Mouse (Mus musculus) urinary bladder, adult 2 months (tissue): ENCODE data around the gene Zfp827. TPM values are rescaled to one million over a fixed set of nuclear protein-coding genes. Genes with fewer than 3 reads are reported as not detected.
A peak's percentile ranks its signal among the peaks of the same experiment; 100 is the strongest.

Experiments used
- DNase-seq: peaks from one replicate; pipeline ENCODE4 v3.0.0; 2022; ENCODE audit warnings: low spot score
- polyA plus RNA-seq: library from polyadenylated mRNA; depleted of rRNA; stranded (reverse); fragments of >200 nt; gene quantifications from 2 replicates; pipeline ENCODE4 v1.2.3, GENCODE M21; 2012

The Zfp827 gene
- polyA plus RNA-seq, 1 experiment = 16.4 TPM

DNA sequence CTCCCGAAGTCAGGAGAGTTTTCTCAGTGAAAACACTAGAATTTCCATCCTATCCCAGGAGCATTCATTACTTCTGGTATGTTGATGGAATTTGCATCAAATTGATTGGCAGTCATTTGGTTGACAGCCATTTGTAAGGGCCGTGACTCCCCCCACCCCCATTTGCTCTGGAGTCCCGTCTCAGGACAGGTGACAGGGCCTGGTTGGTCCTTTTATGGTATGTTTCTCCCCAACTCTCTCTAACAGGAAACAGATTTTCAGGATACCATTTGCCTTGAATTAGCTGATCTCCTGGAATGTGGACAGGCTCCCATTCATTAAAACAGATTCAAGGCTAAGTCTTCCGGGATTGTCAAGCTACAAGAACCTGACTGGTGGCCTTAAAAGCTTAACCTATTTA, 129.1 kb downstream of the Zfp827 start:
- DNase-seq = no peak

DNA sequence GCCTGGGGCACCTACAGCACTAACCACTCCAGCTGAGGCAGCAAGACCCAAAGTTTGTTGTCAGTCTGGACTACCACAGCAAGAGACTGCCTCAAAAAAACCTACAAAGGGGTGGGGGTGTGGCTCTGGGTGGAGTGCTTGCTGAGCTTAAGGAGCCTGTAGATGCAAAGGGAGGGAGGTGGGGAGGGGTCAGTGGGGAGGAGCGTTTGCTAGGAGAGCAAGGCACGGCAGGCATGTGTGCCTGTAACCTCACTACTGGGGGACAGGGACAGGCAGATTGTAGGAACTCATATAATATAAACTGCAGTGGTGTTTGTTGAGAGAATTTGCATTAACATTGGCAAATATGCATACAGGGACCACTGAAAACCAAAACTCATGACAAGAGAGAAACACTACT, 130.1 kb downstream of the Zfp827 start:
- no peak for DNase-seq

DNA sequence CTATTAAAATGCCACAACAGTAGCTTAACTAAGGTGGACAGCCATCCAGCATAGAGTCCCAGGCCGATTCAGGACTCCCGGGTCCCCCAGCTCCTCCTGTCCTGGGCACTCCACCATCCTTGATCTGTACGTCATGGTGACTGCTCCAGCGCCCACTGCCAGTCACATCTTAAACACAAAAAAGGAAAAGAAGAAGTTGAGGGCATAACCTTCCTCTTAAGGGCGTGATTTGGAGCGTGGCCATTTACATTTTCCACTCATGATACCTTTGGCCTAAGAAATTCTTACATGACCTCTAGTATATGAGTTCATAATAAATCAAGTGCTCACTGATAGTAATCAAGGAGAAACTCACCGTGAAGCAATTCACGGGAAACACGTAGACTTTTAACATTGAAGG, 131.2 kb downstream of the Zfp827 start:
- DNase-seq = no peak

DNA sequence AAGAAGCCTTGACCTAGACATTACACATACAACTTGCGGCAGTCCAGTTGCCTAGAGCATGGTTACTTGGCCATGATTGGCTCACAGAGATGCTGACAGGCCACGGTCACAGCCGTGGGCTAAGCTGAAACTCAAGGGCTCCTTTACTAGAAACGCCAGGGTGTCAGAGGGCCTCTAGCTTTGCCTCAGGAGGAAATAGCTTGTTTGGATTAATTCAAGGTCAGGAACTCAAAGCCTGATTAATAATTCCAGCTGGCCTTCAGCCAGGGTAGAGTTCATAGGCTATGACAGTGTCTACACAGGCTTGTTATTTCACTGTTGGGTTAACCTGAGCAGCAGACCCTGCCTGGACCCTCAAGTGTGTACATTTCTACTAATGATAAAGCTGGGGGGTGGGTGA, 132.1 kb downstream of the Zfp827 start:
- DNase-seq = no peak

DNA sequence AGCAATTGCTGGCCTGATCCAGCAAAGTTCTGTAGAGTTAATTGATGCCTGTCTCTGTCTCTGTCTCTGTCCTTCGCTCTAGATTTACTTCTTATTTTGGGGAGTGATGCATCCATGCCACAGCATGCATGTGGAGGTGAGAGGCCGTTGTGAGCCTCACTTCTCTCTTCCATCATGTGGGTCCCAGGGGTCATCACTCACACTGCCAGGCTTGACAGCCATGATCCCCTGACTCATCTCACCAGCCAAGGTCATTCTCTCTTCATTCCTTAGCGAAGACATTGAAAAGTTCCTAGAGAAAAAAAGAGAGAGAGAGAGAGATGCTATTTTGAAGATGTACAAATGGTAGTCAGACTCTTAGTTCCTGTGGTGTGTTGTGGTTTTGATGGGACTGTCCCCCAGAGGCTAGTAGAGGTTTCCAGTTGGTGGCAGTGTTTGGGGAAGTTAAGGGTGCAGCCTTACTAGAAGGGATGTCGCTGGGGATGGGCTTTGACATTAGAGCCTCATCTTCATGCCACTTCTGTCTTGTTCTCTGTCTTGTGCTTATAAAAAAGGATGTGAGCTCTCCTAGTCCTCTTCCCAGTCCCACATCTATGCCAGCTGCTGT, 133.0 kb downstream of the Zfp827 start:
- DNase-seq = no peak

DNA sequence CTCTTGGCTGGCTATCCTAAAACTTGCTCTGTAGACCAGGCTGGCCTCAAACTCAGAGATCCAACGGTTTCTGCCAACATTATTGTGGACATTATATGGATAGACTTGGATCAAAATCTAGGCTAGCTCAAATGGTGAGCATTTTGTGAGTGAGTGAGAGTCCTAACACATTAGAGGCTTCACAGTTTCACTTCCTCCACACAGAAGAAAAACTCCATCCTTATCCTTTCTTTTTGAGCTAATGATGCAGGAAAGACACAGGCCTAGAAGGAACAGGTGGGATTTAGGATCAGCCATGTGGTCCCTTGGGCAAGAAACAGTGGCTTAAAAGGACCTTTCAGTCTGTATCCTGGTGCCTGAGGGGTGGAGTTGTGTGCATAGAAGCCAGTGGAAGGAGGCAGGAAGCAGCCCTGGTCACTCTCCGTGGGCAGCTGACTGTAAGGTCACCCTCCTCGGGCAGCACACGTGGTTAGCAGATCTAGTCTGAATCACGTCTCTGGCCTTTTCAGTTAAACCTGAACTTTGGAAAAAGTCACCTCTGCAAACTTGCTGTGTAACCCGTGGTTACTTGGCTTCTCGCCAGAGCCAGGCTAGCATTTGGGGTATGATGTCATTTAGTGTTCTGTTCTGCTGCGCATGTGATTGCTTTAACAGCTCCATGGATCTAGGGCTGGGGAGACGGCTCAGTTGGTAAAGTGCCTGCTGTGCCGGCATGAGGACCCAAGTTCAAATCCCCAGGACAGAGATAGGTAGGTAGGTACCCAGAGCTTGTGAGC, 134.5 kb downstream of the Zfp827 start:
- peak; percentile 42 for DNase-seq

DNA sequence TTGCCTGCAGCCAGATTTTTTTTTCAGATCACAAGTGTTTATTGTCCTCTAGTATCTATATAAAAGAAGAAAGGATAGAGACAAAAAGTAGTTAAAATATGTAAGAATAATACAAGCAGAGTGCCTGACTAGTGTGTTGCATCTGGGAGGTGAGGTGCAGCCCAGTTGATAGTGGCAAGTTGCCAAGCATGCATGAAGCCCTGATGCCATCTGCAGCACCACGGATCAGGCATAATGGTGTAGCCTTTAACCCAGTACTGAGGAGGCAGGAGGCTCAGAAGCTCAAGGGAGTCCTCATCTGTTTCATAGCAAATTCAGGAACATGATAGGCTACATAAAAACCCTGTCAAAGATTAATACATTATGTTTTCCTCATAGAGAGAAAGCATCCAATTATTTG, 136.1 kb downstream of the Zfp827 start:
- no peak for DNase-seq

DNA sequence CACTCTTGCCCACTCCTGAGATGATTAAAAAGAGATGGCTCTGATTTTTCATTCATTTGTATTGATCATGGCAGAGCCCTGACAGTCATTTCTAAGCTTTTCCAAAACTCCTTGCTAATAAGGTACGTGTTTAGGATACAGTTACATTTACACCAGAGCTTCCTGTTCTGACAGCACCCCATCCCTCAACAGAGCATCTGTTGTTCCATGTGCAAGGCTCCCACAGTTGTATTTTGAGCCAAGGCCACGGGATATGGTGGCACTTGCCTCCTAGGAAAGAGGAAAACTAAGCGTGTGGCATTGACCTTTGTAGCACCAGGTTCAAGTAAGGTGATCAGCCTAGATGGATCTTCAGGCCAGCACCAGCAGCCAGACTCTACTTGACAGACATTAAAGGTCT, 137.0 kb downstream of the Zfp827 start:
- no peak for DNase-seq

DNA sequence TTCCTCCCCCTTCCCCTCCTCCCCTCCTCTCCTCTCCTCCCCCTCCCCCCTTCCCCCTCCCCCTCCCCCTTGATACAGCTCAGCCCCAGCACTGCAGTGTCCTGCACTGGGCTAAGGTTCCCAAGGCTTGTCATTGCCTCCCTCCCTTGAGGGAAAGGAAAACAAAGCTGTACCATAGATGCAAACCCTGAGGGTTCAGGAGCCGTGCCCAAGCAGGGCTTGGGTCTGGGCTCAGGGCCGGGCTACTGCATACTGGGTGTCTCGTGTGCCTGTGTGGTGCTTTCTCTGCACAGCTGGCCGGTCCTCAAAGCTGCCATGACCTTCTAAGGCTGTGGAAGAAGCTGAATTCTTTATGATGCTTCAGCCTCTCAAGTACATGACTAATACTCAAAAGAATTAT, 145.4 kb downstream of the Zfp827 start:
- no peak for DNase-seq

DNA sequence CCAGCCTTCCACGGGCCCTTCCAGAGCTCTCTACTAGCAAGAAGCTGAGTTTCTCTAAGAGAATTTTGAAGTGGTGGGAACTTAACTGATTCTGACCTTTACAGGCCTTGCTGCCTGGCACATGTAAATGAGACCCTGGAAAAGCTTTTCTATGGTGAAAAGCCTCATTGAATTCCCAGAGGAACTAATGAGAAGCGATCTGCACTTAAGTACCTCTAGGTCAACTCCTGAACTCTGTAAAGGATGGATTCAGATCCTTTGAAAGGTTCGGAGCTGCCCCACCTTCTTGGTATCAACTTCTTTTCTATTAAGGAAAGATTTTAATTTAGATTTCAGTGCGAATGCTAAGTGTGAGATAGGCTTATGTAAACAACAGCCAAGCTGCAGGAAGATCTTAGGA, 147.8 kb downstream of the Zfp827 start:
- no peak for DNase-seq

DNA sequence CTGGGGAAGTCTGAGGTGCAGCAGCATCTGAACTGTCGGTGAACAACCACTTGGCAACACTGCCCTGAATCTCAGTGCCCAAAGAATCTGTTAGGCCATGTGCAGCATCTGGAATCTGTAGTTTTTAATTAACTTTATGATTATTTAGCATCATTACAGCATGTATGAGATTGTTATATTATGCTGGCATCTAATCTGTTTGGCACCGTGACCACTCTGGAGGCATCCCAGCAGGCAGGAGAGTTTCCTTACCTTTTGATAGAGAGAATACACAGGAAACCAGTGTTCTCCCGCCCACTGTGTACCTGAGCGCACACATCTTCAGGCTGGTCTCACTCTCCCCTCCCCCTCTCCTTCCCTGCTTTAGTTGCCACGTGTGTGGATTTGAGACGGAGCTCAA, 151.4 kb downstream of the Zfp827 start:
- no peak for DNase-seq

DNA sequence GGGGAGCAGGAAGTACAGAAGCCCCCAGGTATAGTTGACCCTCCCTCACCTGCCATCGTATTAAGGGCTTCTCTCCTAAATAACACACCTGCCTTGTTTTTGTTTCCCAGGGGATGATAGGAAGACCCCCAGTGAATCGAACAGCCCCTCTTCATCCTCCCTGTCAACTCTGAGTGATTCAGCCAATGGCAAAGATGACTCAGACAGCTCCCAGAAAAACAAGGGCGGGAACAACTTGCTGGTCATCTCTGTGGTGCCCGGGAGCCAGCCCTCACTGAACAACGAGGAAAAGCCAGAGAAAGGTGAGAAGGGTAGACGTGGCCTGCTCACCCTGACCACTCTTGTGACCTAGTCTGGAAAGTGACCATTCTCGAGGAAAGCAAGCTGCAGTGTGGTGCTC, 157.3 kb downstream of the Zfp827 start:
- no peak for DNase-seq

DNA sequence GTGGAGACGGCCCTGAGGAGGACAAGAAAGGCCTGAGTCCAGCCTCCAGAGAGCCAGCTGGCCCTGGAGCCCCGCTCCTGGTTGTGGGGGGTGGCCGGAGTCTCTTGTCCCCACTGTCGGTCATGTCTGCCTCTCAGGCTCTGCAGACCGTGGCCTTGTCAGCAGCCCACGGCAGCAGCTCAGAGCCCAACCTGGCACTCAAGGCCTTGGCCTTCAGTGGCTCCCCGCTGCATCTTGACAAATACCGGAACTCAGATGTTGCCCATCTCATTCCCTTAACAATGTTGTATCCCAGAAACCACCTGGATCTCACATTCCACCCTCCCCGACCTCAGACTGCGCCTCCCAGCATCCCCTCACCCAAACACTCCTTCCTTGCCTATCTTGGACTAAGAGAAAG, 161.8 kb downstream of the Zfp827 start:
- no peak for DNase-seq

DNA sequence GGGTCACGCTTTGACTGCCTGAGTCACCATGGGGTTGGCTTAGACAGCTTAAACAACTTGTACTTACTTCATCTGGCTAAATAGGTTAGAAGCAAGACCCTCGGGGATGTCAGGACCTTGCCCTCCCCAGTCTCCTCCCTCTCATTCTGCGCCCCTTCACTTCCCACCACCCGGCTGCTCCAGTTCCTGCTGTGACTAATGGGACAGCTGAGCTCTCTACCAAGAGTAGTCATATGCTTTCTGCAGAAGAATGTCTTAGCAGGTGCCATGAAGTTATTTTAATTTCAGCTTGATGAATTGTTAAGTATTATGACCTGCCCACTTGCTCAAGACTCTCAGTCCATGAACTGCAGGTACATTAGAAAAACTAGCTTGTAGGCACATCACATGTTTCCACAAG, 168.2 kb downstream of the Zfp827 start:
- no peak for DNase-seq

DNA sequence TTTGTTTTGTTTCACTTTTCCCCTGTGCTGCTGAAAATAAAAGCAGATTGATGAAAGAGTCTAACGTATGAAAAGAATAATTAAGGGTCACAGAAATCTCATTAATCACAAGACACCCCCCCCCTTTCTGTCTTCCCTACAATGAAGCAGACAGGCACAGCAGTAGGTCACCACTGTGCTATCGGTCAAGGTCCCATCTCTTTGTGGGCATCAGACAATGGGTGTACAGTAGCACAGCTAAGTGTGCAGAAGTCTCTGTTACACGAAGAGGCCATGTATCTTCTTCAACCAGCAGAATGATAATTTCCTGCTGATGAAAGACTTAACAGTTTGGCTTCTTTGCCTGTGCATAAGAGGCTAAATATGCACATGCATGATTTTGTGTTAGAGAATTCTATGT, 170.4 kb downstream of the Zfp827 start:
- no peak for DNase-seq

DNA sequence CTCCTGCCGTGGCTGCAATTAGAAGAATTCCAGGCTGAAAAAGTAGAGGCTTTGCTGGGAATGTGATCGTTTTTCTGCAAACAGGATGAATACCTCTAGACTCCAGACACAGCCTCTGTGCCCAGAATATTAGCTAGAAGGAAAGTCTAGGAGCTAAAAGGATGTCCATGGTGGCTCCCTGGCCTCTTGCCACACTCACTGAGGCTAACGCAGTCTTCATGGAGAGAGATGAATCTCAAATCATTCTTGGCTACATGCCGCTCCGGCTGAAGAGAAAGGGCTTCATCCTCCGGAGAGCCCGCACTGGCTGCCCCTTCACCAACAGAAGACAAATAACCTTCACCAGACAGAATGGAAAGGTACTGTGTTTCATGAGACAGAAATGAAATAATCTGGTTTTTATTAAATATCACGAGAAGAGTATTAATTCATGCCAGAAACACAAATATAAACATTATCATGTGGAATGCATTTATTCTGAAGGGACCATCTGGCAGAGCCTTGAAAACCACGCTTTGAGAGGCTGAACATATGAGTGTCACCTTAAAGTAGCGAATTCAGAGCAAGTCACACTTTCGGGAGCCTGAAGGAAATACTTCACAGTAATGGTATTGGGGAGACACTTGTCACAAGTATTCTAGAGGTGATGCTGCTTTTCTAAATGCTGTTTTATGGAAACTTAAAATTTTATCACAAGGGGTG, 173.4 kb downstream of the Zfp827 start:
- DNase-seq = no peak

DNA sequence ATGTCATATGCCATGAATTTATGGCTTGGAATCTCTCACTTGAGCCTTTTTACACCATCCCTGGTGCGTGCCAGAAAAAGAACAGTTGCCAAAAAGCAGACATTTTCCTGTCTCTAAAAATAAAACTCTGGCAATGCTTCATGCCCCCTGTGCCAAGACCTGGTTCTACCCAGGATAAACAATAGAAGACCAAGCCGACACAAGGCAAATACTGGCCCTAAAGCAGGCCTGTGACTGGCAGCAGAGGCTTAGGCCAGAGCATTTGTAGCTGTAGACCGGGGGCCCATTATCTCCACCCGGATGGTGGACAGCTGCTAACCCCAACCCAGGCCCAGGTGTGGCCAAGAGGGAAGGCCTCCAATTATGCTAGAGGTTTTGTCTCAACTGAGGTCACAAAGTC, 178.7 kb downstream of the Zfp827 start:
- no peak for DNase-seq

DNA sequence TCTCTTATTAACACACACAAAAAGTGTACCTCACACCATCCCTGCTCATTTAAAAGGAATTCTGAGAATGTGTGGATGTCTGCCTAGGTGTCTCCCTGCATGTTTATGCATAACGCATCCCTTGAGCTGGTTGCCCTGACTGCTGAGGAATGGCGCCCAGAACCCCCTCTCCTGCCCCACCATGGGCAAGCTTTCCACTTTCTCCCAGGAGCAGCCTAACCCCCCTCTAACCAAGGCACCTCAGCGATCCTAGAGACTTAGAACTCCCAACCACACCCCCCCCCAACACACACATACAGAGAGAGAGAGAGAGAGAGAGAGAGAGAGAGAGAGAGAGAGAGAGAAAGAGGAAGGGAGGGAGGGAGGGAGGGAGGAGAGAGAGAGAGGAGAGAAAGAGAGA, 179.9 kb downstream of the Zfp827 start:
- DNase-seq = no peak

DNA sequence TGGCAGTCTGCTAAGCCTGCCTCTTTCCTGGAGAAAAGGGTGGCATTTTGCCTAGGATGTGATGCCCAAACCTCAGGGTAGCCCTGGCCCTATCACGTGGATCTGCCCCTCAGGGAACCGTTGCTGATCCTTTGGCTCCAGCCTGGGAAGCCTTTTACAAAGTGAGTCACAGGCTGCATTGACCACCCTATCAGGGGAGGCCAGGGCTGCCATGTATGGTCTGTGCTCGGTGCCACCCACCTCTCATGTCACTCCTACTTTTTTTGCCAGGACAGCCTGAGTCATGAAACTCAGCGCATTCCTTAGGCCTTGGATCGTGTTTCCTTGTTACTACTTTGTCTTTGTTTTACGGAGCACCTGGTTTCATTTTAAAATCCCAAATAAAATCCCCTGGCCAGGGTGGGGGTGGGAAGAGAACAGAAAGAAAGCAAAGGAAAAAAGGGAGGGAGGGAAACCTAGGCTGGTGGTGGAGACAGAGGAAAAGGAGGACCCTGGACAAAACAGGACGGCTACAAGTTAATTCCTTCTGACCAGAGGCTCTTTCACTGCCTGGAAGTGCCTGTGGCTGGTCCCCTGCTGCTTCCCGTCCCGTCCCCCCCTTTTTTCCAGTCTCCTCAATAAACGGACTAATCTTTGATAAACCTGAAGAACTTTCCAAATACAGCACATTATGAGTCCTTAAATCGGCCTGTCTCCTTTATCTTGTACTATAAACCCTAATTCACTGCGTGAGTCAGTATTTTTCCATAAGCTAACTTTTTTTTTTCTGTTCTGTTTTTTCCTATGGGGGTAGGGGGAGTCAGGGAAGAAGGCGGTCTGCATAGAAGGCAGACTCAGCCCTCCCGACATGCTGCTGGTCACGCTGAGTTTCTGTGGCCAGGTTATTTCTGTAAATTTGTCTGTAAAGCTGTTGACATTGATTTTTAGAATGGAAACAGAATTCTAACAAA, 180.7 kb downstream of the Zfp827 start:
- DNase-seq = no peak

DNA sequence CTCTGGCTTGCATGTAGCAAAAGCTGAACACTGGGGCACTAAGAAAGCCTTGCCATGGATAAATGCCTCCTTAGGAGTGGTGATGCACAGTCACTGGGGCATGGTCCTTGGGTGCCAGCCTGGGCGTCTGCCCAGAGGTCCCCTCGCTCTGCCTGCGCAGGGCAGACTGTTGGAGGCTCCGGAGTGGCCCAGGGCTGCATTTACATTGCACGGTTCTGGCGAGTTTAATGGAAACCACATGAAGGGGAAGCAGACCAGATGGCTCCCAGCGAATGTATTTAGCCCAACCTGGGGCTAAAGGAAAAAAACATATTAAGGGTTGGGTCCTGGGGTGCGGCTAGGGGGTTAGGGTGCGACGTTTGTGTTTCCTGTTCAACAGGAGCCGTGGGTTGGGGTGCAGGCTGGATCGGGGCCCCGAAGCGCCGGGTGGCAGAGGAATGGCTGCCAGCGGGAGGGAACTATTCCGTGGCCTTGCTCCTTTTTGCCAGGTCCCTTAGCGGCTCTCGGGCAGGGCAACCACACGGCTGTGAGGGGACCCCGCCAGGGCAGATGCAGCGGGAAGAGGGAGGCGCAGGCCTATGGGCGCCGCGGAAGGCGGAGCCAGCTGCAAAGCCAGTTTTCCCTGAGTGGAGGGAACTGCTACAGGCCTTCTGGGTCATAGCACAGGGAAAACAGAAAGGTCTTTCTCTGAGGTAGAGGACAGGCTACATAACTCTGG, 181.6 kb downstream of the Zfp827 start:
- DNase-seq = peak; percentile 39

DNA sequence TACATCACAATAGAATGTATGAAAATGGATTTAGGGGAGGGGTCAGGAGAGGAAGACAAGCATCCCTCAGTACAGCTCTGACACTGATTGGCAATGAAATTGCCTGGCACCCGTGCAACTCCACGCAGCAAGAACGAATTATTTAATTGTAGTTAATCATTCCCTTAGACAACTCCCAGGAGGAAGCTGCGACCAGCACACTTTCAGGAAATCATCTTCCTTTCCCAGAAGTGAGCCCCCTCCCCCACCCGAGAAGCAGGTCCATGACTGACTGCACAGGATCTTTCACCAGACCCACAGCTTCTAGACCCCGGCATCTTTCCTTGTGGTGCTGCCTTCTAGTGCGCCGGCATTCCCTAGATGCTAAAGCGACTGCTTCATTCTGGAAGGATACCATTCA, 183.4 kb downstream of the Zfp827 start:
- no peak for DNase-seq
